Mouse (Mus musculus) neural tube, embryonic 14.5 days (tissue): ENCODE results near the gene Adgrl2. TPM values are rescaled to one million over a fixed set of nuclear protein-coding genes. Genes with fewer than 3 reads are reported as not detected.

Experiments used
- ATAC-seq: fragments of 200-750 bp; cut with Nextera tagmentation; 2 replicates; pipeline ENCODE4 v1.8.0; 2017; ENCODE audit warnings: low read depth, mild to moderate bottlenecking, moderate TSS enrichment, moderate library complexity
- H3K27ac ChIP-seq: fragments of 300-500 bp; sonication (generic); 2 replicates; pipeline ENCODE4 v1.5.1; 2014; ENCODE audit warnings: low read depth, mild to moderate bottlenecking, control low read depth, low read length, moderate library complexity, mixed read lengths
- H3K27me3 ChIP-seq: fragments of 300-500 bp; sonication (generic); 2 replicates; pipeline ENCODE4 v1.6.1; 2014; ENCODE audit warnings: low read length; ENCODE audit not compliant: control insufficient read depth, insufficient read depth
- H3K36me3 ChIP-seq: fragments of 300-500 bp; sonication (generic); 2 replicates; pipeline ENCODE4 v1.6.1; 2014; ENCODE audit warnings: low read length, mixed read lengths; ENCODE audit not compliant: control insufficient read depth, insufficient read depth
- H3K4me1 ChIP-seq: fragments of 300-500 bp; sonication (generic); 2 replicates; pipeline ENCODE4 v1.6.1; 2014; ENCODE audit warnings: low read length; ENCODE audit not compliant: control insufficient read depth, insufficient read depth
- H3K4me2 ChIP-seq: fragments of 300-500 bp; sonication (generic); 2 replicates; pipeline ENCODE4 v1.6.1; 2014; ENCODE audit warnings: mild to moderate bottlenecking, low read depth, low read length, control low read depth
- H3K4me3 ChIP-seq: fragments of 300-500 bp; sonication (generic); 2 replicates; pipeline ENCODE4 v1.5.1; 2014; ENCODE audit warnings: low read depth, low read length, control low read depth, mixed read lengths
- H3K9ac ChIP-seq: fragments of 300-500 bp; sonication (generic); replicated peaks from 2 replicates; pipeline ENCODE4 v1.6.1; 2014; ENCODE audit warnings: low read depth, mild to moderate bottlenecking, control low read depth, low read length, mixed read lengths
- H3K9me3 ChIP-seq: fragments of 300-500 bp; sonication (generic); 2 replicates; pipeline ENCODE4 v1.6.1; 2016; ENCODE audit warnings: low read length; ENCODE audit not compliant: control insufficient read depth
- WGBS: fragments of 180-500 bp; shearing (Covaris S2); extraction: QIAGEN DNeasy Blood & Tissue Kit; methylation state at CpG from one replicate; pipeline ENCODE4 v1.1.7; 2014; 5-methylcytosine and 5-hydroxymethylcytosine counted together
- polyA plus RNA-seq: library from polyadenylated mRNA; unstranded; fragments of >200 nt; fragmentation: Nextera tagmentation; extraction: Ambion mirVana; gene quantifications from 2 replicates; pipeline ENCODE4 v1.2.1, GENCODE M21; 2014

Gene Adgrl2
- polyA plus RNA-seq, 1 experiment from 2014 or later: 243 TPM

DNA sequence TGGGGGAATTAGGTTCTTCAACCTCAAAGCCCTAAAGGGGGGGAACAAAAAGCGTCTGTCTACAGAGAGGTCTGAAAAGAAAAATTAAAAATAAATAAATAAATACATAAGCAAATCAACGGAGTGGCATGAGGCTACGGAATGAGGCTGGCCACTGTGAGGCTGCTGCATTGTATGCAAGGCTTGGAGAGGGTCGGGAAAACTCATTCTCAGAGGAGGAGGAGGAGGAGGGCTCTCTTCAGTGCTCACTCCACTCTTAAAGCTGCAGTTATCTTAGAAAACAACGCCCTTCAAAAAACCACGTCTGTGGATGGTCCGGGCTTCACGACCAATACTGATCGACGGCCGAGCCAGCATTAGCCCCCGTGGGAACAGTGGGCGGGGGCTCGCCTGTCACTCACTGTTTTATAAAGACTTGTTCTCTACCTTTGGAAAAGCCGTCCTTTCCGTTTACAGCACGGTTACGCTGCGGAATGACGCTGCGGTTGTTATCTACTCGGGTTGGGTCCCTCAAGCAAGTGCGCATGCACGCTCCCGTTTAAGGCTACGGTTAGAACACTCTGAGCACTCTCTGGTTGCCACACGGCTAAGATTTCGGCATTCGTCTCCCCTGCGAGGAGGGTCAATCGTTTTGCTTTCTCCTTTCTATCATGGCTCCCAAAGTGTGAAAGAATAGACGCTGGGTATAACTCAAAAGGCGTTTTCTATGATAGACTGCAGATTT, 170.9 kb downstream of the Adgrl2 start:
- peaks cover 47% of the 10 kb centered on the region for H3K36me3 ChIP-seq
- 91% methylated on average over 33 of the region's 33 CpGs for WGBS
- no peak overlapping the region for H3K9ac ChIP-seq
- no peak overlapping the region for H3K4me2 ChIP-seq
- H3K9me3 ChIP-seq: no peaks in the 10 kb centered on the region
- no peaks in the 10 kb centered on the region for H3K4me1 ChIP-seq
- no peak for ATAC-seq
- H3K27ac ChIP-seq: no peak overlapping the region
- no peak overlapping the region for H3K4me3 ChIP-seq
- no peaks in the 10 kb centered on the region for H3K27me3 ChIP-seq

DNA sequence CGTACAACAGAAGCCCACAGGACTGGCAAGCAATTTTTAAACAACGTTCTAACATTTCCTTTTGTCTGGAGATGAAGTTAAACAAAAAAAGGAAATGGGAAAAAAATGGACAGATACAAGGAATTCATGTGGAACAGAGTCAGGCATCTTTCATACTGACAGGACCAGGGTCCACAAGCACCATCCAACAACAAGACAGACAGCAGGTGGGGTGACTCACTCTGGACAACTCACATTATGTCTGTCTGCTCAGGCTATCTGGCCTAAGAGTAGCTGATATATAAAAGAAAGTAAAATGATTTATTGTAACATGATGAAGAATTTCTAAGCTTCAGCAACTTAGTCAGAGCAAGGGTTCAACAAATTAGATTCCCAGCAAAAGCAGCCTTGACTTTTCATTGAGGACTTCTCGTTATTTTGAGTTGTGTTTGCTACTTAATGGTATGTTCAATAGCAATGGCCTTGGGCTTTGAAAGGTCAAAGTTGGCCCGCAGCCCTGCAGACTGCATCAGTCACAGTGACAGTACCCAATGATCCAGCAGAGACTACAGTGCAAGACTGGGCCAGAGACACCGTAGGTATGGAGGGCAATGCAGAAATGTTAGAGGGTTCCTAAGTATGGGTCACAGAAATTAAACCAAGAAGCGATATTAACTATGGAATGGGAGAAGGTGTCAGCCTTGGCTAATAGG, 171.8 kb downstream of the Adgrl2 start:
- Histone ChIP-seq H3K4me3 (no peak overlapping the region), H3K4me1 (no peaks in the 10 kb centered on the region), H3K27ac (no peak overlapping the region), H3K27me3 (no peaks in the 10 kb centered on the region), H3K36me3 (peaks cover 41% of the 10 kb centered on the region), H3K4me2 (no peak overlapping the region), H3K9ac (no peak overlapping the region), H3K9me3 (no peaks in the 10 kb centered on the region)
- ATAC-seq: no peak
- WGBS: 89% methylated on average over 6 of the region's 6 CpGs

DNA sequence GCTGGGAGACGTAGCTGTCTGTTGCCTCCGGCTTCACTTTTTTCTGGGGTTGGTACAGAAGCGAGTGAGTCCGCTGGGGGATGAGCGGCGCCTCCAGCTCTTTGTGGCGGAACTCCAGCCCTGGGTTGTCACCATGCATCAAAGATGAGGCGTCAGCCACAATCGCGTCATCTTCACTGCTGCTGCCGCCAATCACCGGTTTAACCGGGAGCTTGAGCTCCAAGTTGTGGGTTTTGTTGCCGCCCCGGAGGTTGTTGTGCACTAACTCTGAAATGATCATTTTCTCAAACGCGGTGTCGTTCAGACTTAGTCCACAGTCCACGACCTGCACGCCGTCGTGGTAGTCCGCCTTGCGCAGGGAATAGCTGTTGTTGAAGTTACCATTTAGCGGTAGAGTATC, 172.9 kb downstream of the Adgrl2 start:
- Histone ChIP-seq H3K4me1 (no peaks in the 10 kb centered on the region), H3K4me2 (no peak overlapping the region), H3K4me3 (no peak overlapping the region), H3K36me3 (peaks cover 32% of the 10 kb centered on the region), H3K27me3 (no peaks in the 10 kb centered on the region), H3K9ac (no peak overlapping the region), H3K27ac (no peak overlapping the region), H3K9me3 (no peaks in the 10 kb centered on the region)
- ATAC-seq: no peak
- WGBS: 98% methylated on average over 25 of the region's 25 CpGs

DNA sequence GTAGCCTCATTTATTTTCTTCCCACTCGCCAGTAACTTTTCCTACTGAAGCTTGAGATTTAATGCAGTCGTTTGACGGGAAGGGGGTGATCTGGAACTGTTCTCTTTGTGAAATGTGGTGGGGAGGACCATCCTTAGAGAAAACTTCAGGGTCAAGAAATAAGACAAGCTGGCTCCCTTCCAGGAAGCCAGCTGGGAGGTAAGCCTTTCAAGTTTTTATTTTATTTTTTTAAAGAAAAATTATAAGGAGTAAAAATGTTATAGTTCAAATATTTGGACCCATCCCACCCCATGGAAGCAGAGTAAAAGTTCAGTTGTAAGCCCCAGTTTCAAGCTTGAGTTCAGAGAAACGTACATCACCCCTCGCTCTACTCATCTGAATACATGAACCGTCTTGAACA, 177.2 kb downstream of the Adgrl2 start:
- Histone ChIP-seq H3K4me2 (no peak overlapping the region), H3K27me3 (no peaks in the 10 kb centered on the region), H3K9me3 (no peaks in the 10 kb centered on the region), H3K4me3 (no peak overlapping the region), H3K9ac (no peak overlapping the region), H3K36me3 (peaks cover 19% of the 10 kb centered on the region), H3K27ac (no peak overlapping the region), H3K4me1 (no peaks in the 10 kb centered on the region)
- 57% methylated on average over 6 of the region's 6 CpGs for WGBS
- no peak for ATAC-seq

DNA sequence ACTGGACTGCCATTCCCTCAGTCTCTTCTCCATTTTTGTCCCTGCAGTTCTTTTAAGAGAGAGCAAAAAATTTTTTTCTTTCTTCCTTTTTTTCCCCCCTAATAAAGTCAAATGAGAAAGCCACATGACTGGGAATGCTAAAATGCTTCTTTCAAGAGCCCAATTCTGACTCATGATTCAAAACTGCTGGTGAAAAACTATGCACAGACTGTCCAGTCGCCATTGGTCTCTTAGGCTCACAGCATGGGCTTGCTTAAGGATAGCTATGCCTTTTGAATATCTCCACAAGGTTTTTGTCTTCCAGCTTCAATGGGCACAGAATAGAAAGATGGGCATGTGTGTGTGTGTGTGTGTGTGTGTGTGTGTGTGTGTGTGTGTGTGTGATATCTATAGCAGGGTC, 178.3 kb downstream of the Adgrl2 start:
- Histone ChIP-seq H3K9ac (no peak overlapping the region), H3K27me3 (no peaks in the 10 kb centered on the region), H3K4me2 (no peak overlapping the region), H3K9me3 (no peaks in the 10 kb centered on the region), H3K4me3 (no peak overlapping the region), H3K4me1 (no peaks in the 10 kb centered on the region), H3K36me3 (peaks cover 9% of the 10 kb centered on the region), H3K27ac (no peak overlapping the region)
- no peak for ATAC-seq
- WGBS: 48% methylated on average over 1 of the region's 1 CpGs

DNA sequence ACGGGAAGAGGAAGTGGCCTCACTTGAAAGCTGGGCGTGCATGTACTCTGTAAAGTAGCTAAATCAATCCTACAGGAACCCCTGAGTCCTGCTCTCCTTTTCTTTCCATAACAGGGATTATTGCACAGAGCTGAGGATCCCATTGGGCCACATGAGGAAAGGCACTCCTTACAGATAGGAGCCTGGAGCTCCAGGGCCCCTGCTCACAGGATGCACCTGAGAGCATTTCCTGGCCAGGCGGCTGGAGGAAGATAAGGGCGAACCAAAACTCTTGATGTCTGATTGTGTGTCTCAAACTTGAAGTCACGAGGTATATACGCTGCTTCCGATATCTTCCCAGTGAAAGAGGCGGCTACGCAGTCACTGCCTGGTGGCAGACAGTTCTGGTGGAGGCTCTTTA, 183.4 kb downstream of the Adgrl2 start:
- Histone ChIP-seq H3K36me3 (no peaks in the 10 kb centered on the region), H3K27me3 (no peaks in the 10 kb centered on the region), H3K27ac (no peak overlapping the region), H3K9me3 (no peaks in the 10 kb centered on the region), H3K4me3 (no peak overlapping the region), H3K4me1 (no peaks in the 10 kb centered on the region), H3K9ac (no peak overlapping the region), H3K4me2 (no peak overlapping the region)
- no peak for ATAC-seq
- WGBS: 88% methylated on average over 9 of the region's 9 CpGs

DNA sequence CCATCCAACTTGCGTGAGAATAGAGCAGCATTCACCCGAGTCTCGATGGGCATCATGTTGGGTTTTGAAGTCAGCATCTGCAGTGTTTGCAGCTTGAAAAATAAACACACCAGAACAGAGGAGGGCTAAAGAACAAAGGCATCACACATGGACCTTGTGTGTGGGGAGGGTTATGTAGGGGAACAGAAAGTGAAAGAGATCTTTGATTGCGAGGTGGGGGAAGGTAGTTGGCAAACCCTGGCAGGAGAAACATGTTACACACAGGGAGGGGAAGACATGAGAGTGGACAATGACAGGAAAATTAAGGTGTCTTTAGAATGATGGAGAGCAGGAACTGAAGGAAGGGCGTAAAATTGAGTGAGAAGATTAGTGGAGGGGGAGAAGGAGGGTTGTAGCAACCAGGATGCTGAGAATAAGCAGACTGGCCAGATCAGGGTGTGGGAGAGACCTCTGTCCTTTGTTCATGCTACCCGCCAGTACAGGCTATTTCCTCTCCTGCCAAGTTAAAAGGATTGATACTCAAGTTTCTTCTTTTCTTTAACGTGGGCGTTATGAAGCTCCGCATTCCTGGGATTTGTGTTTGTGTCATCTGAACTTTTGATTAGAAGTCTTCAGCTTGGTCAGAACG, 197.0 kb downstream of the Adgrl2 start:
- Histone ChIP-seq H3K9me3 (no peaks in the 10 kb centered on the region), H3K36me3 (no peaks in the 10 kb centered on the region), H3K9ac (no peak overlapping the region), H3K4me2 (no peak overlapping the region), H3K27me3 (no peaks in the 10 kb centered on the region), H3K27ac (no peak overlapping the region), H3K4me1 (no peaks in the 10 kb centered on the region), H3K4me3 (no peak overlapping the region)
- ATAC-seq: no peak
- WGBS: 80% methylated on average over 10 of the region's 10 CpGs

DNA sequence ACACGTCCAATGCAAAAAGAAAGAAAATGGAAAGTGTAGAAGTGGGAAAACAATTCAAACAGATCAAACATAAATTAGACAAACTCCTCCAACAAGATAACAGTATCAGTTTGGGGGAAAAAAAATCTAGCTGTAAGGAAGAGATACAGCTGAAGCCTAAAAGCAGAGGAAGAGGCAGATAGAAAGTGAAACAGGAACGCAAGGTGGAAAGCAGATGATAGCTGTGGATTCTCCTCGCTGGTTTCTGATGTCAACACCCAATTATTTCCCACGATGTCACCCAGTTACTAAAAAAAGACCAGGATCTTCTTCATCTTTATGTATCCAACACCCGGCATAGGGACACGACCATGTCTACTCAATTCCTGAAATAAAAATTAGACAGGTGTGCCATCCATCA, 220.0 kb downstream of the Adgrl2 start:
- no peak for ATAC-seq
- 89% methylated on average over 6 of the region's 6 CpGs for WGBS
- no peak overlapping the region for H3K27ac ChIP-seq

More for the DNA sequence above, 220.0 kb downstream of the Adgrl2 start:
- Histone ChIP-seq H3K4me2 (no peak overlapping the region), H3K4me1 (no peaks in the 10 kb centered on the region), H3K4me3 (no peak overlapping the region), H3K27me3 (no peaks in the 10 kb centered on the region), H3K36me3 (no peaks in the 10 kb centered on the region), H3K9ac (no peak overlapping the region), H3K9me3 (no peaks in the 10 kb centered on the region)
